Mouse (Mus musculus) c-Kit-positive CD71-positive TER-119-negative erythroid progenitor cells, embryonic 14.5 days (primary cell): ENCODE results near the gene Atp6v0b.

ENCODE experiments used
- DNase-seq: peaks from one replicate; pipeline ENCODE4 v3.0.0-alpha.2; 2013; ENCODE audit warnings: low read depth

The Atp6v0b gene

DNA sequence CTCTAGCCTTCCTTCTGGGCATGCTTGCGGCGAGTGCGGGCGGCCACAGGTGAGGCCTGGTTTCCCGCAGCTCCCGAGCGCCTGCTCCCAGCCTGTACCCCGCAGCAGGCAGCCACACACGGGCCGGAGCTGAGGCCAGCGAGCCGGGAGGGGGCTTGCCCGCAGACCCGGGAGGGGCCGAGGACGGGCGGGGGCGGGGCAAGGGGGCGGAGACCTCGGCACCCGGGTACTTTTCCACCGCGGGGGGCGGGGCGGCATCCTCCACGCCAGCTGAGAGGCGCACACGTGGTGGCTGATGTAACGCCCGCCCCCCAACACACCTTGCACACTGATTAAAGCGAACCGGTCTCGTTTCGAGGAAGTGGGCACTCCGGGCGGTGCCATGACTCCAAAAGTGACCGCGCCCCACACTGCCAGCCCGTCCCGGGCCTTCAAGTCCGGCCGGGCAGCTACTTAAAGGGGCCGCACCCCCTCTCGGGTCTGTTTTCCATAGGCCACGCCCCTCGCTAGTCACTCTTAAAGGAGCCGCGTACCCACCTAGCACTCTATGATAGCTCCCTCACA, 50.8 kb downstream of the Atp6v0b start:
- DNase-seq, result peak; percentile 84

DNA sequence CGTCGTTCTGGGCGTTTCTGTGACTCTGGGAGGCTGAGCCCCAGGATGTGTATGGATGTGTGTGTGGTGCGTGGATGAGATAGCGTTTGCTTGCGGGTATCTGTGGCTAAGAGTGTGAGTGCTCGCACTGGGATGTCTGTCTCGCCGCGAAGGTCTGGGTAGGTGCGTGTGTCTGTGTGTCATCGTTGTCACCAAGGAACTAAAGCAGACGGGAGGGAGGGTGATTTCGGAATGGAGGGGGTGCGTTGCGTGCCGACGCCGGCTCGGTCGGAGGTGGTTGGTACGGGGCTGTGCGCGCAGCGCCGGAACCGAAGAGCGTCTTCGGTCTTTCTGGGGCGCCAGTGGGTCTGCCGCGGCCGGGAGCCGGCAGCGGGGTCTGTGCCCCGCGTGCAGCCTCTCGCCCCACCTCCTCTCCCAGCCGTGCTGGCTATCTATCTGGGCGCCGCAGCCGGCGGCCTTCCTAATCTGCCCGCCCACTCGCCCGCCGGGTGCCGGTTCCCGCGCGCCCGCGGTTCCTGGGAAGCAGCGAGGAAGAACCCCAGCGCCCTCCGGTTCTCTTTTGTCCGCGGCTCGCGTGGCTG, 51.5 kb downstream of the Atp6v0b start:
- peak; percentile 67 for DNase-seq

GRCm38 (mm10) chr4:117834845-117835530, 52.1 kb downstream of the Atp6v0b start:
- peak; percentile 81 for DNase-seq

DNA sequence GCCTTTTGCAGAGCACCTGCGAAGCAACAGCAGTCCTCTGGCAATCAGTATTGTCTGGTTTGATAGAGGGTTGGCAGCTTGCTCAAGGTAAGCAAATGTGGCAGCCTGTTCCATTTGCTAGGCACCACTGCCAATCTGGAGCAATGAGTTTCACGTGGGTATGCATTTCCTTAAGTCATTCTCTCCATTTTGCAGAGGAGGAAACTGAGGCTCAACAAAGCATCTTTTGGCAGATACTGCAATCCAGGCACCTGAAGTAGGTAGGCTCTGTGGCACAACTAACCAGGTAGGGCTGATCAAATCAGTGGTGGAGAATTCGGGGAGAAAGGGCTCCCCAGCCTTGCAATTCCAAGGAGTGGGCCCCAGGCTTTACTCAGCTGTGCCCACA, 52.7 kb downstream of the Atp6v0b start, which contains the start of gene Slc6a9:
Gene Slc6a9 (plus strand): TSS at position 50 of the 388 bp plus-strand sequence.
- no peak for DNase-seq
